Mouse (Mus musculus): ENCODE results near the gene Usp33.

The Usp33 gene

DNA sequence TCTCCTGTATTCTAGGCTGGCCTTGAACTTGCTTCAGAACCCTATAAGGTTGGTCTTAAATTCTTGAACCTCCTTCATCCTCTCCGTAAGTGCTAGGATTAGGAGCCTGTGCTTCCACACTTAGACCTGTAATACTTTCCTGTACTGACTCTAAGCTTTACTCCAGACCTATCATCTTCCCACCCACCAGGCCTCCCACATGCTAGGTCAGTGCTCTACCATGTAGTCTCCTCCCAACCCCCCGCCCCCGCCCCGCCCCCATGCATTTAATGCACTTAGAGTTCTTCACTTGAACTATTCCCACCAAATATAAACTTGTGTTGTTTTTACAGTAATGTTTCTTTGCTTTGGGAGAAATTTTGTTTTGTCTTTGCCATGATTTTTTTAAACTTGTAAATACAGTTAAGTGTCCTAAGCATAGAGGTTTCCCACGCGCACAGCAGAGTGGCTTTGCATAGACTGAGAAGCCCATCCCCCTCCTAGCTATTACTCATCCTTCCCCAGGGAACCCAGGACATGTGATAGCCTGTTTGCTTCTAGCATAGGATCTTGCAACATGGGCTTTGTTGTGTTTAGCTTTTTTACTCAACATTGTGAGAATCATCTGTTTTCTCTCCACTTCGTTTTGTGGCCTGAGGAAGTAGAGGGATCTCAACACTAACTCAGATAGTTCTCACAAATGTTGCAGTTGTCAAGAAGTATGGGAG is 55.8 kb downstream of the Usp33 start:
- peak; percentile 32 to 58 for DNase-seq

DNA sequence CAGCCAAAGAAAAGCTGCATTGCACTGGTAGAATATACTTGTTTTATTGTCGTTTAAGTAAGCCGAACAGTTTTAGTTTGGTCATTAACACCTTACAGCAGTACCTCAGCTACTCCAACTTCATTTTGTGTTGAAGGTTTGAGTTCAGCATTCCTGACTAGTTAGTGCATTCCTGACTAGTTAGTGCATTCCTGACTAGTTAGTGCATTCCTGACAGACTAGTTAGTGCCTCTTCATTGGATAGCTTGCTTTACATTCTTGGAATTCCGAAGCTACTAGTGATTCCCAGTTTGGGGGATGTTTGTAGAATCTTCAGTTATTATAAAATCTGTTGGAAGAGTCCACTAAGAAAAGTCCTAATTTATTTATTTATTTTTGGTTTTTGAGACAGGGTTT is 56.4 kb downstream of the Usp33 start:
- no peak for DNase-seq

GRCm38 (mm10) chr3:152403827-152404226 is 57.5 kb downstream of the Usp33 start:
- DNase-seq, result no peak

GRCm38 (mm10) chr3:152405420-152405819 is 59.1 kb downstream of the Usp33 start:
- no peak for DNase-seq

DNA sequence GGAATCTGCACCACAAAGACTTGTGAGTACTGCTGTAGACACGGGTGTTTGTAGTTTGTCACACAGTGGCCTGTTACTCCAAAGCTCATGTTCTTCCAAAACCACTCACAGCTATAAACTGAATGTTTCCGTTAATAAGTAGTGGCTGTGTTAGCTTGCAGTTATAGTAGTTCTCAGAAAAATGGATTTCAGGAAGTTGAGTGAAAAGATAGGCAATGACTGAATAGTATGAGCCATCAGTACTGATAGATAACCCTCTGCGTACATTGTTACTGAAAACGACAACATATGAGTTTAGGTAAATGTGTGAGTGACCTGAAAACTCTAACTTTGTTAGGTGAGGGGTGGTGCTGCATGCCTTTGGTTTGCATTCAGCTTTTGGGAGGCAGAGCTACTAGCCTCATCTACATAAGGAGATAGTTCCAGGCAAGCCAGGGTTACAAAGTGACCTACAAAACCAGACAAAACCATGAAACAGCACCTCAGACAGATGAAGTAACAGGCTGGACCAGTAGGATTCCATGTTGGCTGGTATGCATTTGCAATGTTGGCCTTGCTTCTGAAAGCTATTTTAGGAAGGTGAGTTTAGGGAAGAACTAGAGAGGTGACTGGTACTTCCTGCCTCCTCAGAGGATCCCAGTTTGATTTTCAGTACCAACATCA is 59.8 kb downstream of the Usp33 start:
- DNase-seq, result no peak

- no peak for DNase-seq
Measured at GRCm38 (mm10) chr3:152410980-152411551, 64.8 kb downstream of the Usp33 start.

DNA sequence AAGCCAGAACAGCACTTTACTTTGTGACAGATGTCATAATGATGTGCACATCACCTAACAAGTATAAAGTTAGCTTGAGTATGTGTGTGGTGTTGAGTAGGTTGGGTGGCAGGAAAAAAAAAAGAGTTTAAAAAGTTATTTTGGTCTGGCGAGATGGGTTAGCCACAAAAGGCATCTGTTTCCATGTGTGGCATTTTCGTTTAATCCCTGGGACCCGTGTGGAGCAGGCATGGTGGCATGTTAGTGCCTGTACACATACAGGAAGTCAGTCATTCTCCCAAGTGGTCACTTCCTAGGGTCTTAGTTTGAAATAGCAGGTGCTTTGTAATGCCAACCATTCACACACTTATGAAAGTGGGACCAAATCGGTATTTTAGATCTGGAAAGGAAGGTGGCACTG is 66.1 kb downstream of the Usp33 start:
- DNase-seq, result no peak

DNA sequence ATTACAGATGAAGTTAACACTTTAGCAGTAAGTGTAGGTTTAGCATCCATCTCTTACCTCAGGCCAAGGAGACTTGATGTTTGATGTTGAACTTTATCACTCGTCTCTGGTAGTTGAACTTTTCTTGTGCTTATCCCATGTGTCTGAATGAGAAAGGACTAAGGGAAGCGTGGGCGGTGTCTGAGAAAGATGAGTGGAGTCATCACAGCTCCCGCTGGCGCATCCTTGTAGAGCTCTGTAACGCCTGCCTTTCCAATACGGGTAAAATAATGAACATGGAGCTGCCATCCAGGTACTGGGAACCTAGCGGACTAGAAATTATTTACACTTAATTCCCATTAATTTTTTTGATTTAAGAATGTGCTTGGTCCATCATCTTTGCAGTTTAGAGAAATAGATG is 82.6 kb downstream of the Usp33 start:
- no peak for DNase-seq

- no peak for DNase-seq
Measured at GRCm38 (mm10) chr3:152432677-152433076, 86.4 kb downstream of the Usp33 start.

- no peak for DNase-seq
Measured at GRCm38 (mm10) chr3:152435590-152435989, 89.3 kb downstream of the Usp33 start.

GRCm38 (mm10) chr3:152438068-152438467 is 91.8 kb downstream of the Usp33 start:
- DNase-seq, result peak in 1 of 2 experiments; percentile 11

DNA sequence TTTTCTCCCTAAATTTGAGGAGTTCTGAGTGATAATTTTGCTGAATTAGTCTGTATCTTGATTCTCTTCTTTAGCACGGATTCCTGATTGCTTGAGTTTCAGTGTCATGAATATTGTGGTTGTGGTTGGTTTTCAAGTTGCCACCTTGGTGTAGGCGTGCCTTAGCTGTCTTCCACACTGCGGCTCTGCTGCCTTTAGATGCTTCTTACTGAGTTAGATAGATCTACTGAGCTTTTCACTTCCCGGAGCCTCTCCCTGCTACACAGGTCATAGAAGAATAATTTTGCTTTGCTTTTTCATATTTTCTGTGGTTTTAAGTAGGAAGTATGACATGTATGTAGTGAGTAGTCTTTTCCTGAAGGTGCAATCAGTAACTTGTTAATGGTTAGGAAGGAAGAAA is 96.5 kb downstream of the Usp33 start:
- DNase-seq, result no peak
